Mouse (Mus musculus): ENCODE results near the gene Rita1.

GRCm38 (mm10) chr5:120647361-120647760, 35.0 kb upstream of the Rita1 start:
- TF ChIP-seq POLR2A (IDR thresholded peaks at IDR 0.05; ENCODE audit: control insufficient read depth, low read depth, low read length) (no peak), CTCF (IDR thresholded peaks at IDR 0.05; ENCODE audit: control insufficient read depth, insufficient read depth, insufficient replicate concordance, low read depth, low read length) (no peak)

Data from testis, adult 2 months (tissue).